Mouse (Mus musculus): ENCODE results near the gene Cox4i2. TPM values are rescaled to one million over a fixed set of nuclear protein-coding genes. Genes with fewer than 3 reads are reported as not detected.

Gene Cox4i2
- polyA plus RNA-seq, 1 experiment from 2014 or later = 0.14 TPM

DNA sequence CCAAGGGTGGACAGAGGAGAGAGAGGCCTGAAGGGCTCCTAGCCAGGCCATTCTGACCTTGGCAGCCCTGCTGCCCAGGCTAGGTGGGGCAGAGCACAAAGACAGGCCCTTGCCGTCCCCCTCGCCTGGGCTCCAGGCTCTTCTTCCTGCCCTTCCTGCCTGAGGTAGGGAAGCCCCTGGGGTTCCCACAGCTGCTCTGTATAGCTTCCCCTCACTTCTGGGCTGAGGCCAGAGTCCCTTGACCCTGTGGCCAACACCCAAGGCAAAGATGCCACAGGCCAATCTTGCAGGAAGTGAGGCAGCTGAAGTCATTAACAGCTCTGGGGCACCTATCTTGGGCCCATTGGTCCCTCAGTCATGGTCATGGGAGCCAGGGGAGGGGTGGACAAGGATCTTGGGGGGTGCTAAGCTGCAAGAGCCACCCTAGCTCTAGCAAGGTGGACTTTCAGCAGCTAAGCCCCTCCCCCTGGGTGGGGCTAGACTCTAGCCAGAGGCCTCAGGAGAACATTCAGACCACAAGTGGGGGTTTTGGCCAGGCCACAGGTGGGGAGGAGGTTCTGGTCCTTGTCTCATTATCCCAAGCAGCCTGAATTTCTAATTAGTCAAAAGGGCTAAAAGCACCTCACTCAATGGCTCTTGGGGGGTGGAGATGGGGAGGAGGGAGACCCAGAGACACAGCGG, 27.2 kb downstream of the Cox4i2 start:
- TF ChIP-seq CTCF (IDR thresholded peaks at IDR 0.05) = no peak
- CTCF ChIA-PET = interaction anchor here (1.2 to 2.3 kb wide), 3 partner anchors 13 to 88 kb away, joined by 3 to 6 read pairs (median 4); no protein-coding TSS in a partner anchor
- POLR2A ChIA-PET = interaction anchor here (0.5 to 0.9 kb wide), 2 partner anchors 45 to 466 kb away, joined by 3 read pairs; no protein-coding TSS in a partner anchor
- in situ Hi-C loops (cut with MboI; ENCODE audit: low pct_unique_long_range_greater_than_20kb) = no loop called here
- no peak for ATAC-seq
- no peaks in the 10 kb centered on the region for H3K27me3 ChIP-seq
- no peak for DNase-seq (ENCODE audit: low read depth, low spot score)

DNA sequence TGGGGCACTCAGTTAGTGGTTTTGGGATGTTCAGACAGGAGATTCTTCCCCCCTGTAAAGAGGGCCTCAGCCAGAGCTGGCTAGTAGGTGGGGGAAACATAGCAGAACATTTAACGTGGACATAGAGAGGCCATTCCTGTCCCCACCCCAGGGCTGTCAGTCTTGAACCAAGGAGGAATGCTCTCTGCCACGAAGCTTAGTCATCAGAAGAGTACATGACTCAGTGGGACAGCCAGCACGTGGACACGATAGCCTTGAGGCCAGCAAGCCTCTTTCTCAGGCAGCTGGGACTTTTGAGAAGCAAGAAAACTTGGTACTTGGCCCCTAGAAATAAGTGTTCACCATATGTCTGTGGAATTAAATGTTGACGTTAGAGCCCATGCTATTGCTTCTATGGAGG, 28.7 kb downstream of the Cox4i2 start:
- ChIA-PET POLR2A (interaction anchor here (0.9 kb wide), 2 partner anchors 11 to 45 kb away, joined by 3 to 5 read pairs; no protein-coding TSS in a partner anchor), CTCF (interaction anchor here (1.8 kb wide), 1 partner anchor 28 kb away, joined by 4 read pairs; no protein-coding TSS in a partner anchor)
- no peak for DNase-seq (ENCODE audit: low read depth, low spot score)
- in situ Hi-C loops (cut with MboI; ENCODE audit: low pct_unique_long_range_greater_than_20kb) = no loop called here
- TF ChIP-seq CTCF (IDR thresholded peaks at IDR 0.05) = no peak
- ATAC-seq = no peak
- H3K27me3 ChIP-seq = no peaks in the 10 kb centered on the region

GRCm38 (mm10) chr2:152783241-152783640, 29.3 kb downstream of the Cox4i2 start:
- DNase-seq (ENCODE audit: low read depth, low spot score) (no peak), ATAC-seq (no peak)
- CTCF ChIA-PET = interaction anchor here (0.8 to 1.8 kb wide), 3 partner anchors 11 to 28 kb away, joined by 3 to 4 read pairs (median 4); no protein-coding TSS in a partner anchor
- H3K27me3 ChIP-seq = no peaks in the 10 kb centered on the region
- in situ Hi-C loops (cut with MboI; ENCODE audit: low pct_unique_long_range_greater_than_20kb) = no loop called here
- POLR2A ChIA-PET = interaction anchor here (0.9 kb wide), 2 partner anchors 12 to 44 kb away, joined by 3 to 5 read pairs; no protein-coding TSS in a partner anchor
- no peak for TF ChIP-seq CTCF (IDR thresholded peaks at IDR 0.05)

DNA sequence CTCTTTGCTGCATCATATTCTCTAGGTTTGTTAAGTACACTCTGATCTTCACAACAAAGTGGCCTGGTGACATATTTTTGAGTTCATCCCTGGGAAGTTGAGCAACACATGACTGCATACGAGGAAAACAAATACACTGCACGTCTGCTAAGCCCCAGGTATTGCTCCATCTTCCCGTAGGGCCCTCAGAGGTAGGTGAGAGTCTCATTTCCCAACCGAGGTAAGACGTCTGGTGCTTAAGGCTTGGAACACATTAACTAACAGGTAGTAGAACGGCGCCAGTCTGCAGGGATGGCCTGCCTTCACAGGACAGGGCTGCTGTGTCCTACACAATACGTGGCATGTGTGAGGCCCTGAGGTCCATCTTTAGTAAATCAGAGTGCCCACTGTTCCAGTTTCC, 30.7 kb downstream of the Cox4i2 start:
- DNase-seq (ENCODE audit: low read depth, low spot score) (no peak), ATAC-seq (no peak)
- no peak for TF ChIP-seq CTCF (IDR thresholded peaks at IDR 0.05)
- in situ Hi-C loops (cut with MboI; ENCODE audit: low pct_unique_long_range_greater_than_20kb) = no loop called here
- no peaks in the 10 kb centered on the region for H3K27me3 ChIP-seq
- ChIA-PET POLR2A (no interaction called here), CTCF (interaction anchor here (1.6 to 1.8 kb wide), 2 partner anchors 10 to 26 kb away, joined by 4 read pairs; no protein-coding TSS in a partner anchor)

DNA sequence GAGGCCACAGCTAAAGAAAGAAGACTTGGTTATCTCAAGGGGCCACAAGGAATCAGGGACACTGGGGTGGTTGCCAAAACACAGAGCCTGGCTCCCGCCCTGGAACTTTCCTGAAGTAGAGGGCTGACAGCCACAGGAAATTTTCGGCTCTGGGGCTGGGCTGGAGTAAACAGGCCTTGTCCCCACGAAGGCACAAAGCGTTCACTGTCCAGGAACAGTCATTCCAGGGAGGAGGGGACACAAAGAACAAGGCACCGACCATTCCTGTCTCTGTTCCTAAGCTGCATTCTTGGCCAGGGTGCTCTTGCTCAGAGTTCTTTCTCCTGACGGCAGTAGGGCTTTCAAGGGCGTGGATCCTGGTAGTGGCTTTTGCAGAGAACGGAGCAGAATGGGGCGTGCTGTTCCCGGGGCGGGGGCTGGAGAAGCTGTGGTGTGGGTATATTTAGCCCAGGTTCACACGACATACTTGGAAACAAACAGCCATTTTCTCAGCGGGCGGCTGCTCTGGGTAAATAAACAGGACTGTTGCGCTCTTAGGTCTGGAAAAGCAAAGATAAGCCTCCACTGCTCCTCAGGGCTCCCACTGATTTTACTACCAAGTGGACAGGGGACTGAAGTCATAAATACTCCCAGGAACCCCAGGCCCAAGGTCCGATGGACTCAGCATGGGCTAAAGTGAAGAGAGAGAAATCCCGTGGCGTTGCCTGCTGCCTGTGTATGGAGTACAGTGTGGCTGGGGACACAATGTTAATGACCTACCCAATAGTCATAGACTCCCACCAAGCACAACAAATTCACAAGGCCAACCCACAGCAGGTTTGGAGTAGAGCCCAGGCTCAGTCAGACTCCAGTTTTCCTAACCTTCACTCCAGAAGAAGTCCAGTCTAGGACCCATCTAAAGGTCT, 31.7 kb downstream of the Cox4i2 start:
- no peak for DNase-seq (ENCODE audit: low read depth, low spot score)
- ChIA-PET POLR2A (no interaction called here), CTCF (no interaction called here)
- H3K27me3 ChIP-seq = no peaks in the 10 kb centered on the region
- in situ Hi-C loops (cut with MboI; ENCODE audit: low pct_unique_long_range_greater_than_20kb) = no loop called here
- TF ChIP-seq CTCF (IDR thresholded peaks at IDR 0.05) = no peak
- no peak for ATAC-seq

DNA sequence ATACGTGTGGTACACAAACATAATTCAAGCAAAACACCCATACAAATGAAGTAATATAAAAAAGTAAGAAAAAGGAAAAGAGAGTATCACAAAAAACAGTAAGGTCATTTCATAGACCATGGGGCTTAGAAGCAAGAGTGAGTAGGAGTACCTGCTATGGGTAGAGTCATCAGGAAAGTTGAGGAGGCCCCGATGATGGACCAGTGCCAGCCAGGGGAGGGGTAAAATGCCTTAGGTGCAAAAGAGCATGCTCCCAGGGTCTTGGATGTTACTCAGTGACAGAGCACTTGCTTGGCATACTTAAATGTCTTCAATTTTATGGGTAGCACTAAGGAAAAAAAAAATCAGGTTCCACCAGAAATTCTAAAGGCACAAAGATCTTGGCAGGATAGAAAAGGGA, 33.2 kb downstream of the Cox4i2 start:
- ATAC-seq = no peak
- in situ Hi-C loops (cut with MboI; ENCODE audit: low pct_unique_long_range_greater_than_20kb) = no loop called here
- no peaks in the 10 kb centered on the region for H3K27me3 ChIP-seq
- ChIA-PET POLR2A (interaction anchor here (1.1 kb wide), 1 partner anchor 11 kb away, joined by 4 read pairs; no protein-coding TSS in a partner anchor), CTCF (no interaction called here)
- no peak for TF ChIP-seq CTCF (IDR thresholded peaks at IDR 0.05)
- no peak for DNase-seq (ENCODE audit: low read depth, low spot score)

GRCm38 (mm10) chr2:152787543-152787942, 33.6 kb downstream of the Cox4i2 start:
- TF ChIP-seq CTCF (IDR thresholded peaks at IDR 0.05) = no peak
- DNase-seq (ENCODE audit: low read depth, low spot score) (no peak), ATAC-seq (no peak)
- no peaks in the 10 kb centered on the region for H3K27me3 ChIP-seq
- ChIA-PET POLR2A (interaction anchor here (1.1 kb wide), 1 partner anchor 12 kb away, joined by 4 read pairs; no protein-coding TSS in a partner anchor), CTCF (no interaction called here)
- in situ Hi-C loops (cut with MboI; ENCODE audit: low pct_unique_long_range_greater_than_20kb) = no loop called here

DNA sequence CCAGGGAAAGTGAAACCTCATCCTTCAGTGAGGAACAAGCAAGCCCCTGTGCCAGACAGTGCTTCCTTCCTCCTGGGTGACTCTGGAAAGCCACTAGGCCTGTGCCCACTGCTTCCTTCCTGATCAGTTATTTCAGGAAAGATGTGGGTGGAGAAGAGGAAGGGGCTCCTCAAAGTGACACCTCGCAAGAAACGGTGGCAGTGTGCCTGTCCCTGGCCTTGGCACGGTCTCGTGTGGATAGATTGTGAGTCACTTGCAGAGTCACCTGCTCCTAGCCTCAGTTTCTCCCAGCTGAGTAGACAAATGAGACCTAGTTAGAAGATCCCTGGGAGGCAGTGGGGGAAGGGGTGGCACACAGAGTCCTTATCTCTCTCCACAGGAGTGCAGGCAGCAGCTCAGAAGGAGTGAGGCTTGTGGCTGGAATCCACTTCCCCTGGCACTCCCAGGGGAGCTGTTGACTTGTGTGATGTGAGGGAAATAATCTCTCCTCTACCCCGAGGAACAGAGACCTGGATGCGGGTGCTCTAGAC, 35.0 kb downstream of the Cox4i2 start:
- CTCF ChIA-PET = interaction anchor here (1.0 to 1.4 kb wide), 4 partner anchors 10 to 110 kb away, joined by 3 read pairs; no protein-coding TSS in a partner anchor
- ATAC-seq (no peak), DNase-seq (ENCODE audit: low read depth, low spot score) (no peak)
- TF ChIP-seq CTCF (IDR thresholded peaks at IDR 0.05) = no peak
- no peaks in the 10 kb centered on the region for H3K27me3 ChIP-seq
- POLR2A ChIA-PET = interaction anchor here (0.8 to 1.5 kb wide), 2 partner anchors 17 to 41 kb away, joined by 3 to 4 read pairs; no protein-coding TSS in a partner anchor
- in situ Hi-C loops (cut with MboI; ENCODE audit: low pct_unique_long_range_greater_than_20kb) = no loop called here

GRCm38 (mm10) chr2:152789591-152789999, 35.6 kb downstream of the Cox4i2 start:
- DNase-seq (ENCODE audit: low read depth, low spot score) = no peak
- no peak for ATAC-seq
- CTCF ChIA-PET = interaction anchor here (1.4 kb wide), 1 partner anchor 11 kb away, joined by 3 read pairs; no protein-coding TSS in a partner anchor
- no peaks in the 10 kb centered on the region for H3K27me3 ChIP-seq
- POLR2A ChIA-PET = interaction anchor here (0.8 to 1.5 kb wide), 2 partner anchors 16 to 40 kb away, joined by 3 to 4 read pairs; no protein-coding TSS in a partner anchor
- in situ Hi-C loops (cut with MboI; ENCODE audit: low pct_unique_long_range_greater_than_20kb) = no loop called here
- no peak for TF ChIP-seq CTCF (IDR thresholded peaks at IDR 0.05)

GRCm38 (mm10) chr2:152792461-152792860, 38.5 kb downstream of the Cox4i2 start:
- in situ Hi-C loops (cut with MboI; ENCODE audit: low pct_unique_long_range_greater_than_20kb) = no loop called here
- ChIA-PET POLR2A (interaction anchor here (1.1 to 1.5 kb wide), 2 partner anchors 19 to 33 kb away, joined by 3 read pairs; no protein-coding TSS in a partner anchor), CTCF (interaction anchor here (0.8 to 2.8 kb wide), 6 partner anchors 10 to 99 kb away, joined by 3 to 15 read pairs (median 5); no protein-coding TSS in a partner anchor)
- DNase-seq (ENCODE audit: low read depth, low spot score) (peak; percentile 69), ATAC-seq (peak; percentile 86)
- H3K27me3 ChIP-seq = no peaks in the 10 kb centered on the region
- TF ChIP-seq CTCF (IDR thresholded peaks at IDR 0.05) = no peak

Measured in Patski (cell line).